ENCODE assay signal across 17 mouse cellular contexts in genomic region chr3:70216096-70216495, GRCm38 (mm10).
"Had no signal": no experiment of that assay in that cellular context is flagged by ENCODE, and none has a peak within 500 bp of the region (broad histone marks: within the 10 kb centered on the region; RNA-seq: fewer than 3 reads in every experiment).

No protein-coding gene starts in this region.

- DNase-seq: kidney, postnatal 10 days; kidney, postnatal 36 days; liver; lung, adult 18-20 months; lung, postnatal 10 days; lung, postnatal 36 days; thymus, adult 18-20 months; thymus, postnatal 36 days had no signal

- H3K4me3 ChIP-seq: kidney, embryonic 15.5 days; limb, embryonic 10.5 days; limb, embryonic 13.5 days; liver, embryonic 12.5 days; liver, embryonic 15.5 days; lung, embryonic 15.5 days; midbrain, embryonic 12.5 days; myocyte had no signal

- H3K9ac ChIP-seq: kidney, embryonic 15.5 days; limb, embryonic 13.5 days; liver, embryonic 12.5 days; liver, embryonic 15.5 days; lung, embryonic 15.5 days; midbrain, embryonic 12.5 days had no signal

- H3K36me3 ChIP-seq: kidney, embryonic 15.5 days; limb, embryonic 10.5 days; limb, embryonic 13.5 days; liver, embryonic 12.5 days; liver, embryonic 15.5 days; lung, embryonic 15.5 days; midbrain, embryonic 12.5 days had no signal

- ATAC-seq: liver, embryonic 12.5 days; midbrain, embryonic 16.5 days had no signal

- H3K4me1 ChIP-seq: kidney, embryonic 15.5 days; limb, embryonic 10.5 days; limb, embryonic 13.5 days; liver, embryonic 12.5 days; liver, embryonic 15.5 days; lung, embryonic 15.5 days; midbrain, embryonic 12.5 days had no signal

- H3K4me2 ChIP-seq: kidney, embryonic 15.5 days; limb, embryonic 13.5 days; liver, embryonic 12.5 days; liver, embryonic 15.5 days; lung, embryonic 15.5 days; midbrain, embryonic 12.5 days had no signal

- H3K27ac ChIP-seq: kidney, embryonic 15.5 days; limb, embryonic 10.5 days; limb, embryonic 13.5 days; liver, embryonic 12.5 days; liver, embryonic 15.5 days; lung, embryonic 15.5 days; midbrain, embryonic 12.5 days had no signal

- H3K9me3 ChIP-seq: kidney, embryonic 15.5 days; limb, embryonic 10.5 days; limb, embryonic 13.5 days; liver, embryonic 12.5 days; liver, embryonic 15.5 days; lung, embryonic 15.5 days; midbrain, embryonic 12.5 days had no signal

- H3K27me3 ChIP-seq: kidney, embryonic 15.5 days; limb, embryonic 13.5 days; liver, embryonic 12.5 days; liver, embryonic 15.5 days; lung, embryonic 15.5 days; midbrain, embryonic 12.5 days had no signal
